Mouse (Mus musculus) thymus, adult 2 months (tissue): Measurements from ENCODE around the gene Lrrc74b. TPM values are rescaled to one million over a fixed set of nuclear protein-coding genes. Genes with fewer than 3 reads are reported as not detected.

ENCODE experiments used
- DNase-seq: peaks from one replicate; pipeline ENCODE4 v3.0.0; 2021
- H3K27ac ChIP-seq: fragments of 200-500 bp; 2 replicates; pipeline ENCODE4 v1.5.1; 2012; ENCODE audit warnings: low read length, control low read depth; ENCODE audit not compliant: control insufficient read depth, insufficient read depth
- H3K27me3 ChIP-seq: fragments of 200-500 bp; 2 replicates; pipeline ENCODE4 v1.6.1; 2012; ENCODE audit warnings: mild to moderate bottlenecking, low read length, moderate library complexity, mixed read lengths; ENCODE audit not compliant: control insufficient read depth, insufficient read depth
- H3K36me3 ChIP-seq: fragments of 200-500 bp; 2 replicates; pipeline ENCODE4 v1.6.1; 2012; ENCODE audit warnings: mild to moderate bottlenecking, low read length, moderate library complexity; ENCODE audit not compliant: control insufficient read depth, insufficient read depth
- H3K4me1 ChIP-seq: fragments of 200-500 bp; replicated peaks from 2 replicates; pipeline ENCODE4 v1.6.1; 2012; ENCODE audit warnings: low read length; ENCODE audit not compliant: control insufficient read depth, insufficient read depth
- H3K4me3 ChIP-seq: fragments of 200-500 bp; 2 replicates; pipeline ENCODE4 v1.5.1; 2012; ENCODE audit warnings: mild to moderate bottlenecking, low read length, control low read depth, moderate library complexity; ENCODE audit not compliant: control insufficient read depth, insufficient read depth
- CTCF ChIP-seq: fragments of 200-500 bp; IDR thresholded peaks from 2 replicates; pipeline ENCODE4 v1.5.1; 2012; ENCODE audit warnings: mild to moderate bottlenecking, control low read depth, low read length, moderate library complexity, borderline replicate concordance; ENCODE audit not compliant: control insufficient read depth, poor library complexity, insufficient read depth; ENCODE audit errors: extremely low read depth
- POLR2A ChIP-seq: fragments of 200-500 bp; IDR thresholded peaks from 2 replicates; pipeline ENCODE4 v1.6.1; 2012; ENCODE audit warnings: mild to moderate bottlenecking, low read length, control low read depth, moderate library complexity; ENCODE audit not compliant: control insufficient read depth, poor library complexity, insufficient read depth; ENCODE audit errors: extremely low read depth
- WGBS: fragments of 180-500 bp; shearing (Covaris S2); methylation state at CpG from one replicate; pipeline ENCODE4 v1.1.7; 2018; 5-methylcytosine and 5-hydroxymethylcytosine counted together
- polyA plus RNA-seq: library from polyadenylated mRNA; depleted of rRNA; stranded (reverse); fragments of >200 nt; gene quantifications from 2 replicates; pipeline ENCODE4 v1.2.3, GENCODE M21; 2012

Gene Lrrc74b
- polyA plus RNA-seq, 1 experiment: 0.11 TPM

GRCm38 (mm10) chr16:17583064-17583463, 22.0 kb upstream of the Lrrc74b start, which contains the start of gene Slc7a4:
Slc7a4 (minus strand) TSS chr16:17583214.
- peak; percentile 31 for DNase-seq
- TF ChIP-seq CTCF (peak; percentile 62; the same call in 1 of the 2 replicates), POLR2A (no peak)
- H3K4me3 ChIP-seq: no peak within 1 kb of the TSS
- no peak within 1 kb of the TSS for H3K27ac ChIP-seq
- no peaks in the 10 kb centered on the region for H3K27me3 ChIP-seq
- WGBS: 57% methylated on average over 8 of the region's 8 CpGs
- H3K36me3 ChIP-seq: no peaks in the 10 kb centered on the region
- no peaks in the 10 kb centered on the region for H3K4me1 ChIP-seq

GRCm38 (mm10) chr16:17576825-17577215, 15.8 kb upstream of the Lrrc74b start:
- peaks cover 8% of the 10 kb centered on the region for H3K4me1 ChIP-seq
- no peak overlapping the region for H3K27ac ChIP-seq
- no peak for DNase-seq
- no peaks in the 10 kb centered on the region for H3K27me3 ChIP-seq
- TF ChIP-seq CTCF: no peak
- no peak for TF ChIP-seq POLR2A
- peak overlapping the region; percentile 61 for H3K4me3 ChIP-seq
- 37% methylated on average over 8 of the region's 8 CpGs for WGBS
- no peaks in the 10 kb centered on the region for H3K36me3 ChIP-seq

GRCm38 (mm10) chr16:17575870-17576824, 15.1 kb upstream of the Lrrc74b start:
- Histone ChIP-seq H3K36me3 (no peaks in the 10 kb centered on the region), H3K4me3 (peak overlapping the region; percentile 61), H3K27me3 (no peaks in the 10 kb centered on the region), H3K4me1 (peaks cover 8% of the 10 kb centered on the region), H3K27ac (no peak overlapping the region)
- no peak for DNase-seq
- WGBS: 21% methylated on average over 45 of the region's 45 CpGs
- TF ChIP-seq POLR2A (no peak), CTCF (no peak)

- TF ChIP-seq CTCF (no peak), POLR2A (no peak)
- peaks cover 7% of the 10 kb centered on the region; the same call in 1 of the 2 replicates for H3K27me3 ChIP-seq
- WGBS: 61% methylated on average over 4 of the region's 4 CpGs
- H3K27ac ChIP-seq: no peak overlapping the region
- no peaks in the 10 kb centered on the region for H3K4me1 ChIP-seq
- H3K36me3 ChIP-seq: no peaks in the 10 kb centered on the region
- DNase-seq: no peak
- H3K4me3 ChIP-seq: no peak overlapping the region
Measured at GRCm38 (mm10) chr16:17566186-17566585, 5.1 kb upstream of the Lrrc74b start.

DNA sequence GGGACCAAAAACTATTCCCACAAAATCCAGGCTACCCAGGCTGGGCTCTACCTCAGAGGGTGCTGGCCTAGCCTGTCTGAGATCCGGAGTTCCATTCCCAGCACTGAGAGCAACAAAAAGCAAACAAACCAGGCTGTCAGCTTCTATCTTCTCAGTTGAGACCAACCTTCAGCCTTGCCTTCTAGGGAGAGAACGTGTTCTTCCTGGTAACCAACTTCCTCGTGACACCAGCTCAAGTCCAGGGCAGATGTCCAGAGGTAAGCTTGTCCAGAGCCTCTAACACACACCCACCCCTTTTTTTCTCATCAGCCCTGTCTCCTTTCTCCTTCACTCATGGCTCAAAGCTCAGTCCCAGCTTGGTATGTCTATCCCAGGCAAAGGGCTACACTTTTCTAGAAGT, 3.7 kb upstream of the Lrrc74b start:
- H3K27me3 ChIP-seq: peaks cover 7% of the 10 kb centered on the region; the same call in 1 of the 2 replicates
- WGBS: 65% methylated on average over 3 of the region's 3 CpGs
- no peak overlapping the region for H3K4me3 ChIP-seq
- no peak for DNase-seq
- TF ChIP-seq POLR2A: no peak
- TF ChIP-seq CTCF: no peak
- no peaks in the 10 kb centered on the region for H3K4me1 ChIP-seq
- H3K36me3 ChIP-seq: no peaks in the 10 kb centered on the region
- H3K27ac ChIP-seq: no peak overlapping the region

DNA sequence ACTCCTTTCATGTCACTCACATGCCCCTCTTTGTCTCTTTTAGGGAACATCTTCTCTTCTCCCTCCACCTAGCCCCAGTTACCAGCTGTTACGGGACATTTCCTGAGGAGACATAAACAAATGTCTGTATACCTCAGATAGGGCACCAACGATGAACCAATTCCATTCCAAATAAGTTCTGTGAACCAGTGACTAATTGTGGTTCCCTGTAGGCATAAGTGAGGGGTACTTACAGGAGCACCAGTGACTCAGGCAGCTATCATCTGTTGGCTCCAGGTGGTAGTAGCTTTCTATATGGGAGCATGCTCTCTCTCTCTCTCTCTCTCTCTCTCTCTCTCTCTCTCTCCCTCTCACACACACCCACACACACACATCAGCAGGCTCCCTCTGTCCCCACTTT, 3.2 kb upstream of the Lrrc74b start:
- 69% methylated on average over 2 of the region's 2 CpGs for WGBS
- Histone ChIP-seq H3K27me3 (peaks cover 7% of the 10 kb centered on the region; the same call in 1 of the 2 replicates), H3K4me3 (no peak overlapping the region), H3K4me1 (no peaks in the 10 kb centered on the region), H3K36me3 (no peaks in the 10 kb centered on the region), H3K27ac (no peak overlapping the region)
- TF ChIP-seq POLR2A (no peak), CTCF (no peak)
- no peak for DNase-seq
